Mouse (Mus musculus) kidney, adult 2 months (tissue): ENCODE data around the gene Zfp276. TPM values are rescaled to one million over a fixed set of nuclear protein-coding genes. Genes with fewer than 3 reads are reported as not detected.
"Not testable (repeated sequence)": the region's sequence is repeated elsewhere in the genome, so short reads cannot be mapped to it uniquely, and the experiment has no call there.

ENCODE experiments used
- DNase-seq: peaks from one replicate; pipeline ENCODE4 v3.0.0; 2021
- H3K27ac ChIP-seq: fragments of 200-500 bp; 2 replicates; pipeline ENCODE4 v1.5.1; 2012; ENCODE audit warnings: low read depth, low read length, control low read depth, inconsistent platforms; ENCODE audit not compliant: insufficient read depth
- H3K27me3 ChIP-seq: fragments of 200-500 bp; replicated peaks from 2 replicates; pipeline ENCODE4 v1.6.1; 2012; ENCODE audit warnings: mild to moderate bottlenecking, moderate library complexity, low read length, inconsistent platforms; ENCODE audit not compliant: control insufficient read depth, insufficient read depth
- H3K36me3 ChIP-seq: fragments of 200-500 bp; 2 replicates; pipeline ENCODE4 v1.6.1; 2012; ENCODE audit warnings: mild to moderate bottlenecking, moderate library complexity, low read length, inconsistent platforms; ENCODE audit not compliant: control insufficient read depth, insufficient read depth
- H3K4me1 ChIP-seq: fragments of 200-500 bp; 2 replicates; pipeline ENCODE4 v1.6.1; 2011; ENCODE audit warnings: low read length; ENCODE audit not compliant: control insufficient read depth, insufficient read depth
- H3K4me3 ChIP-seq: fragments of 200-500 bp; 2 replicates; pipeline ENCODE4 v1.5.1; 2011; ENCODE audit warnings: mild to moderate bottlenecking, low read depth, low read length, control low read depth; ENCODE audit not compliant: insufficient read depth
- CTCF ChIP-seq: fragments of 200-500 bp; conservative IDR thresholded peaks from 2 replicates; pipeline ENCODE4 v1.5.1; 2011; ENCODE audit warnings: low read depth, mild to moderate bottlenecking, control low read depth, low read length, moderate library complexity, mixed read lengths; ENCODE audit not compliant: insufficient read depth, insufficient read length
- POLR2A ChIP-seq: fragments of 200-500 bp; IDR thresholded peaks from one replicate; pipeline ENCODE4 v1.6.1; 2011; ENCODE audit warnings: low read depth, low read length, control low read depth
- WGBS: fragments of 180-500 bp; shearing (Covaris S2); methylation state at CpG from one replicate; pipeline ENCODE4 v1.1.7; 2018; 5-methylcytosine and 5-hydroxymethylcytosine counted together
- polyA plus RNA-seq: library from polyadenylated mRNA; depleted of rRNA; stranded (reverse); fragments of >200 nt; gene quantifications from 2 replicates; pipeline ENCODE4 v1.2.3, GENCODE M21; 2012

Zfp276 gene
- polyA plus RNA-seq, 1 experiment = 22.4 TPM

DNA sequence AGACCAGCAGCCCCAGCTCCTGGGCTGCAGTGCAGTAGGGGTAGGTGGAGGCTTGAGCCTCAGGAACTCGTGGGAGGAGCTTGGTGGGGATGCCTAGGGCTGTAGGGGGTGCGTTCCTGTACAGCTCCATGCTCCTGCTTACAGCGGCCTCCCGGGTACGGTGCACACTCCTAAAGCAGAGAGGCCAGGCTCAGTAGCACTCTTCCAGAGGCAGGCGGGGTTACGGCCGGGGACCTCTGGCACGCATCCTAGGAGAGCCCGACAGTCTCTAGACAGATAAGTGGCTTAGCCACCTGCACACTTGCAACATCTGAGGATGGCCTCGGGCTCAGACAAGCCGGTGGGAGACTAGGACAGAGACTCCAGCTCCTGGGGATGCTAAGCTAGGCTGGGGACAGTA is 8.5 kb upstream of the Zfp276 start:
- peaks cover 5% of the 10 kb centered on the region; the same call in 1 of the 2 replicates for H3K4me1 ChIP-seq
- TF ChIP-seq POLR2A (no peak), CTCF (no peak)
- WGBS = 87% methylated on average over 12 of the region's 12 CpGs
- no peaks in the 10 kb centered on the region for H3K36me3 ChIP-seq
- H3K27me3 ChIP-seq = no peaks in the 10 kb centered on the region
- H3K4me3 ChIP-seq = no peak overlapping the region
- no peak overlapping the region for H3K27ac ChIP-seq
- DNase-seq = no peak

DNA sequence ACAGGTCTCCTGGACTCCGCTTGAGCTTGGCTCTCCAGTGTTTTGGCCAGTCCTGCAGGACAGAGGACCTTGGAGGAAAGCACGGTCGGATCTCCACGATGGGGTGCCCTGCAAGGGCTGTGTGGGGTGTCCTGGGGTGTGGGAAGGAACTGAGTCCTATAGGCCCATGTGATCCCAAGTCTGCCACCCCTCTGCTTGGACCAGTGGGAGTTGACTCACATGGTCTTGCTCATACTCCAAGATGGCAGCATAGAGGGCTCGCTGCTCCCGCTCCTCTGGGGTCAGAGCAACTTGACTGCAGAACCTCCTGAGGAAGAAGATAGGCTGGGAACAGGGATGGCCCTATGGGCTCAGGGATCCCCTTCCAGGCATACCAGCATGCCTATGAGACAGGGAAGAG is 6.2 kb upstream of the Zfp276 start:
- Histone ChIP-seq H3K36me3 (no peaks in the 10 kb centered on the region), H3K4me1 (peaks cover 5% of the 10 kb centered on the region; the same call in 1 of the 2 replicates), H3K27ac (no peak overlapping the region), H3K4me3 (no peak overlapping the region), H3K27me3 (no peaks in the 10 kb centered on the region)
- over 99% methylated on average over 6 of the region's 6 CpGs for WGBS
- TF ChIP-seq CTCF (no peak), POLR2A (no peak)
- no peak for DNase-seq

DNA sequence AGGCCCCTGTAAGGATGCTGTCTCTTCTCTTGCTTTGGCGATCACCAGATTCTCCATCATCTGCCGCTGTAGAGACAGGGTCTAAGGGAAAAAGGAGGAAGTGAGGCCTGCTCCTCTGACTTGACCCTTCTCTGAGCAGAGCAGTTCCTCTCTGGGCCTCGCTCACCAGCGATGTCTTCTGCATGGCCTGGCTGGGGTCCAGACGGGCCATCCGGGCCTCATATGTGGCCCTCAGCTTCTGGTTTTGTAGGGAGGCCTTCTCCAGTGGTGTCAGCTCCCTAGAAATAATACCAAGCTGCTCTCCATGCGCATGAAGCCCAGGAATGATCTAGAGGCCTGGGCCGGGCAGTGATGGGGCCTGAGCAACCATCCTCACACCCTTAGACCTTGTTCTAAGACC is 5.4 kb upstream of the Zfp276 start:
- Histone ChIP-seq H3K36me3 (no peaks in the 10 kb centered on the region), H3K27me3 (no peaks in the 10 kb centered on the region)
- 85% methylated on average over 8 of the region's 8 CpGs for WGBS

DNA sequence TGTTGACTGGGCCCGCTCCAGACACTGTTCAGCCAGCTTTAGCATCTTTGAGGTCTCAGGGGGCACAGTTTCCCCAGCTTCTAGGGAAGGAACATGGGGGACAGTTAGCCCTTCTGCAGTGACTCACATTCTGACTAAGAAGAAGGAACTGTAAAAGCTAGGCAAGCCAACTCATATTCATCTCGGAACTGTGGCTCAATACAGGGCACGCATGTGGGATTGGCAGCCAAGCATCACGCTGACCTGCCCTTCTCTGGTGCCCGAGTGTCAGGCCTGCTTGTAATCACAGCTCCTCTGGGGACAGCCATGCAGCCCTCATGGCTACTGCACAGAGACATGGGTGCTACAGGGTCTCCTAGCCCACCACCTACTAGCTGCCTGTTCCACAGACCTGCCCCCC is 3.1 kb upstream of the Zfp276 start:
- WGBS = 93% methylated on average over 5 of the region's 5 CpGs

More for the DNA sequence above, 5.4 kb upstream of the Zfp276 start:
- no peak overlapping the region for H3K27ac ChIP-seq
- TF ChIP-seq CTCF = no peak
- no peak for TF ChIP-seq POLR2A
- no peak for DNase-seq
- H3K4me3 ChIP-seq = no peak overlapping the region
- H3K4me1 ChIP-seq = peaks cover 9% of the 10 kb centered on the region; the same call in 1 of the 2 replicates

DNA sequence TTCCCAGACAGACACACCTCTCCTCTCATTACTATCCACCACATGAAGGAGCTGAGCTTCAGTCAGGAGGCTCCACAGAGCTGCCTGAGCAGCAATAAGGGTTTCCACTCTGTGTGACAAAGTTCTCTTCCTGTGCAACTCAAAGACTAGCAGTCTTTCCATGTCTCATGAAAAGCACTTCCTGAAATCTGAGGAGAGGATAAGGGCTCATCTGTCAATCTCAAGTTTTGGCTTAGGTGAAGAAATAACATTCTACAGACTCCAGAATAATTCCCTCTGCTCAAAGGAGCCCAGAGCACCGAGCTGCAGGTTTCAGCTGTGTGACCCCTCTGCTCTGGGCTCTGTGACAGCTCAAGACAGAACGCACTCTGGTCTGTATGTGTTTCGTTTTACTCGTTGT is 1.1 kb upstream of the Zfp276 start:
- Histone ChIP-seq H3K27me3 (no peaks in the 10 kb centered on the region), H3K27ac (no peak overlapping the region), H3K36me3 (no peaks in the 10 kb centered on the region; the same call in 1 of the 2 replicates), H3K4me1 (peaks cover 10% of the 10 kb centered on the region; the same call in 1 of the 2 replicates), H3K4me3 (no peak overlapping the region)
- TF ChIP-seq CTCF = no peak
- DNase-seq = no peak
- WGBS = 28% methylated on average over 4 of the region's 4 CpGs

More for the DNA sequence above, 3.1 kb upstream of the Zfp276 start:
- DNase-seq = no peak
- Histone ChIP-seq H3K4me3 (no peak overlapping the region), H3K27me3 (no peaks in the 10 kb centered on the region), H3K36me3 (no peaks in the 10 kb centered on the region), H3K27ac (no peak overlapping the region), H3K4me1 (peaks cover 10% of the 10 kb centered on the region; the same call in 1 of the 2 replicates)
- no peak for TF ChIP-seq POLR2A
- no peak for TF ChIP-seq CTCF

DNA sequence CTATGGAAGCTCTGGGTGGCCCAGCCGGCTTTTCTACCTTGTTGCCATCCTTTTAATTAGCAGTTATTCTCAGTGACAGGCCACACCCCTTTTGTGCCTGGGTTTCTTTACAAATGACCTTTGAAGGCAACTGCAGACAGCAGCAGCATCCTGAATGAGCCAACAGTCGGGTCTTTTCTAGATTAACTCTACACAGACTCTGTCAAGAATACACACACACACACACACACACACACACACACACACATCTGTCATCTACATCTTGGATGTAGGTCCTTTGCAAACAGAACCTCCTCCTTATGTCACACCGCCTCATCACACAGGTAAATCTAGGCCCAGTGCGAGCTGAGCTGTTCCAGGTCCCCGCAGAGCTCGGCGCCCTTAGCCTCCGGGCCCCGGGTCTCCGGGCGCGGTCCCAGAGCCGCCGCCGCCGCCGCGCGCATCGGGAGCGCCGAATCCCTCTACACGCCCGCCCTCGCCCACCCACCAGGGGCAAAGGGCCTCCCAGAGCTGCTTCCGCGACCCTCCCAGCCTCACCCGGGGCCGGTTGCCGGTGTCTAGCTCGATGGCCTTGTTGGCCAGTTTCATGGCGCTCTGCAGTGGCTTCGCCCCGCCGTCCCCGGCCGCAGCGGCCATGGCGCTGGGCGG is 420 bp upstream of the Zfp276 start:
- H3K27me3 ChIP-seq = no peaks in the 10 kb centered on the region
- peak overlapping the region; percentile 97 for H3K4me3 ChIP-seq

DNA sequence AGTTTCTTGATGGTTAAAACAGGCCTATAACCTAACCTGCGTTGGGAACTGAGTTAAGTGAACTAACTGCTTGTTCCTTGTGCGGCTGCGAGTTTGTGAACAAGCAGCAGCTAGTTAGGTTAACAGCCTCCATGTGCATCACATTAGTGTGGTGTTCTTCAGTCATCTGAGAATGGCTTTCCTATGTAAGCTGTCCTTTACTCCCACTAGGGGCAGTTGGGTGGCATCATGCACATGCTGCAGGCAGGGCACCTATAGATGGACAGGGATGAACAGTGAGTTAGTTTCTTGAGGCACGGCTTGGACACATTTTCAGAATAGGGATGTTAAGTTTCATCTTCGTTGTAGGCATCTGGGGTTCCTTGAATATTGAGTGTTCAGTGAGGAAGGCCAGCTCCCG is 1.2 kb downstream of the Zfp276 start:
- H3K4me1 ChIP-seq = peaks cover 10% of the 10 kb centered on the region; the same call in 1 of the 2 replicates
- no peak for DNase-seq
- H3K27me3 ChIP-seq = no peaks in the 10 kb centered on the region
- 57% methylated on average over 6 of the region's 6 CpGs for WGBS
- TF ChIP-seq CTCF (peak; percentile 26; the same call in 1 of the 2 replicates), POLR2A (no peak)
- H3K27ac ChIP-seq = no peak overlapping the region
- peak overlapping the region; percentile 97 for H3K4me3 ChIP-seq
- no peaks in the 10 kb centered on the region; the same call in 1 of the 2 replicates for H3K36me3 ChIP-seq

More for the DNA sequence above, 420 bp upstream of the Zfp276 start:
- no peaks in the 10 kb centered on the region; the same call in 1 of the 2 replicates for H3K36me3 ChIP-seq
- TF ChIP-seq CTCF (no peak), POLR2A (no peak)
- H3K27ac ChIP-seq = peak overlapping the region; percentile 45
- peak; percentile 52 for DNase-seq
- peaks cover 10% of the 10 kb centered on the region; the same call in 1 of the 2 replicates for H3K4me1 ChIP-seq
- under 1% methylated on average over 40 of the region's 40 CpGs for WGBS

DNA sequence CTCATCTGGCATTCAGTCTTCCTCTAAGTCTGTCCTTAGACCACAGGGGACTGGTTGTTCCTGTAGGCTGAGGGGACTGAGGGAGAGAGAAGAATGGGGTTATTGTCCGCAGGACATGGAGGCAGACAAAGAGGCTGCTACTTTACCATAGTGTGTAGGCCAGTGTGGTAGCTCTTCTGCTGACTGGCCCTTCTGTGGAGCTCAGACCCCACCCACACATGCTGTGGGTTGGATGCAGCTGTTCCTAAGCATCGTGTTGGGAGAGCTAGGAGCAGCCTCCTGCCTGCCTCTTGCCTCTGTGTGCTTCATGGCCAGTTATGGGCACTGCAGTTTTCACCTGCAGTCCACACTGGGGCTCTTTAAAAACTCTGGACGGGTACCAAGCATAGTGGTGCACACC is 3.1 kb downstream of the Zfp276 start:
- TF ChIP-seq CTCF (no peak), POLR2A (no peak)
- DNase-seq = no peak
- WGBS = 86% methylated on average over 3 of the region's 3 CpGs
- Histone ChIP-seq H3K27ac (no peak overlapping the region), H3K27me3 (no peaks in the 10 kb centered on the region), H3K4me1 (peaks cover 10% of the 10 kb centered on the region; the same call in 1 of the 2 replicates), H3K36me3 (peaks cover 2% of the 10 kb centered on the region; the same call in 1 of the 2 replicates), H3K4me3 (no peak overlapping the region)

DNA sequence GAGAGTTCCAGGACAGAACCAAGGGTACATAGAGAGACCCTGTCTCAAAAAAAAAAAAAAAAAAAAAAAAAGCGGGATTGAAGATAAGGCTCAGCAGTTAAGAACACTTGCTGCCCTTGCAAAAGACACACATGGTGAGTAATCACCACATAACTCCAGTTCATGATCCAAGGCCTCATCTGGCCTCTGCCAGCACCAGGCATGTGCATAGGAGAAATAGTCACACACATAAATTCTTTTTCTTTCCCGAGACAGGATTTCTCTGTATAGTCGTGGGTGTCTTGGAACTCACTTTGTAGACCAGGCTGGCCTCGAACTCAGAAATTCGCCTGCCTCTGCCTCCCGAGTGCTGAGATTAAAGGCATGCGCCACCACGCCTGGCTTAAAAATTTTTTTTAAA is 3.6 kb downstream of the Zfp276 start:
- not testable (repeated sequence) for H3K36me3 ChIP-seq

More for the DNA sequence above, 3.6 kb downstream of the Zfp276 start:
- not testable (repeated sequence) for H3K27ac ChIP-seq, H3K4me1 ChIP-seq, H3K4me3 ChIP-seq, DNase-seq, H3K27me3 ChIP-seq
- 93% methylated on average over 8 of the region's 8 CpGs for WGBS
